Mouse (Mus musculus) left cerebral cortex, postnatal 36 days (tissue): ENCODE results near the gene Fam186a. TPM values are rescaled to one million over a fixed set of nuclear protein-coding genes. Genes with fewer than 3 reads are reported as not detected.
A peak's percentile ranks its signal among the peaks of the same experiment; 100 is the strongest.
"Not testable (repeated sequence)": the region's sequence is repeated elsewhere in the genome, so short reads cannot be mapped to it uniquely, and the experiment has no call there.

Experiments
- DNase-seq, 2 experiments: peaks; one replicate each; pipeline ENCODE4 v3.0.0; 2021 to 2022; ENCODE audit warnings: low spot score in 2 of 2, mixed read lengths in 1 of 2
- intact Hi-C: fragments of 180-260 bp; cut with DNase I; formaldehyde crosslinking; loops from one replicate; pipeline ENCODE4 v1.15.1; 2025
- total RNA-seq, 2 experiments: library from RNA; stranded (reverse); gene quantifications; 2 replicates each; pipeline ENCODE4 v1.2.3; 2021

Fam186a gene
- total RNA-seq, 2 experiments from 2014 or later, result 0.05 TPM; not detected in 1

DNA sequence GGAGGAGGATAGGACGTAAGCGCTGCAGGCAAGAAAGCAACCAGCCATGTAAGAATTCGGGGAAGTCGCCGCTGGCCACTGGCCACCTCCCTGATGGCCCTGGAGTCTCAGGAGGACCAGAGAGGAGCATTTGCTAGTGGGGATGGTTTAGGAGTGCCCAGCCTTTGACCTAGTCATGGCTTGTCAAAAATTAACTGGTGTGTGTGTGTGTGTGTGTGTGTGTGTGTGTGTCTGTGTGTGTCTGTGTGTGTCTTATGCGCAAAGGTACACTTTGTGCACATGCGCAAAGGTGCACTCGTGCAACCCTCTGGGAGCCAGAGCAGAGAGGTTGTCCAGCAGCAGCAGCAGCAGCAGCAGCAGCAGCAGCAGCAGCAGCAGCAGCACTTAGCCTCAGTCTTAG is 29.0 kb downstream of the Fam186a start:
- intact Hi-C loops, result no loop called here
- DNase-seq, result no peak

DNA sequence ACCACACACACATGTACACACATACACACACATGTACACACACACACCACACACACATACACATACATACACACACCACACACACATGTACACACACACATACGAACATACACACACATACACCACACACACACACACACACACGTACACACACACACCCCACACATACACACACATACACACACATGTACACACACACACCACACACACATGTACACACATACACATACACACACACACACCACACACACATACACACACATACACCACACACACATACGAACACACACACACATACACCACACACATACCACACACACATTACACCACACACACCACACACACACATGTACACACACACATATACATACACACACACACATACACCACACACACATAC is 30.2 kb downstream of the Fam186a start:
- DNase-seq, result no peak
- intact Hi-C loops, result no loop called here

DNA sequence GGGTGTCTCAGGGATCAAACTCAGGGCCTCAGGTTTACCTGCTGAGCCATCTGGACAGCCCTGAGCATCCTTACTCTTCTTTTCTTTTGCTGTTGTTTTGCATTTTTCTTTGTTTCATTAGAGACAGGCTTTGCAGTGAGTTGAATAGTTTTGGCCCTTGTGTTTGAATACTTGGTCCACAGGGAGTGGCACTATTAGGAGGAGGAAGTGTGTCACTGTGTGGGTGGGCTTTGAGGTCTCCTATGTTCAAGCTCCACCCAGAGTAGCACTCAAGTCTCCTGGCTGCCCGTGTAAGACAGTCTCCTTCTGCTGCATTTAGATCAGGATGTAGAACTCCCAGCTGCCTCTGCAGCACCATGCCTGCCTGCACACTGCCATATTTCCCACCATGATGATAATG is 32.4 kb downstream of the Fam186a start:
- no peak for DNase-seq
- intact Hi-C loops, result no loop called here

DNA sequence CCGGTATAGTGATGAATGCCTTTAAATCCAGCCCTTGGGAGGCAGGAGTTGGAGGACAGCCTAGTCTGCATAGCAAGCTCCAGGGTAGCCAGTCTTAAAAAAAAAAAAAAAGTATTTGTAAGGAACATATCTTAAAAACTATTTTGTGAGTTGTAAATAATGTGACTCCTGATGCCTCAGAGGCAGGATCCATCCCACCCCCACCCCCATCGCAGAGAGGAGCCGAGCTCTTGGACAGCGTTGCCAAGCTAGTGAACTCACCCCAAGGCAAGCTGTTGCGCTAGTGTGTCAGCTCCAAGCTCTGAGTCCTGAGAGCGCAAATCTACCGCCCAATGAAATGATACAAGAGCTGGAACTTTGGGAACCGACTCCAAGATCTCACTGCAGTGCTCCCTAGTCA is 35.6 kb downstream of the Fam186a start:
- no peak for DNase-seq
- intact Hi-C loops, result no loop called here

DNA sequence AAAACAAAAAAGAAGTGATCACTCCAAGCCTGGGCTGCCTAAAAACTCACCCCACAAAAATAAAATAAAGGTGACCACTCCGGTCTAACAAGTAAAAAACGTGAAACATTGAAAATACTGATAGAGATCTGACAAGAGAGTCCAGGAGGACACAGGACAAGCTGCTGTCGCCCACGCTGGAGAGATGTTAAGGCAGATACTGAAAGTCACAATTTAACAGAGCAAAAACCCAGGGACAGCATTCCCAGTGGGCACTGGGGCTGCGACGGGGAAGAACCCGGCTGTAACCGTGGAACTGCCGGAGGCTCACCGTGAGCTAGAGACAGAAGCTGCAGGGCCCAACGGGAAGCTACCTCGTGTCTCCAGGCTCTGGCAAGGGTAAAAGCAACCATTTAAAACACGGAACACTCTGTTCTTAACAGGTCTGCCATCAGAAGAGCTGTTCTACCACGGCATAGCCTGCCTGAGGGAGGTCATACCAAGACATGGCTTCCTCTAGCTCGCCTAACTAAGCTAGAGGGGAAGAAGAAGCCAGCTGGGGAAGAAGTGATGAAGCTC is 47.2 kb downstream of the Fam186a start:
- no peak for DNase-seq
- intact Hi-C loops, result no loop called here

DNA sequence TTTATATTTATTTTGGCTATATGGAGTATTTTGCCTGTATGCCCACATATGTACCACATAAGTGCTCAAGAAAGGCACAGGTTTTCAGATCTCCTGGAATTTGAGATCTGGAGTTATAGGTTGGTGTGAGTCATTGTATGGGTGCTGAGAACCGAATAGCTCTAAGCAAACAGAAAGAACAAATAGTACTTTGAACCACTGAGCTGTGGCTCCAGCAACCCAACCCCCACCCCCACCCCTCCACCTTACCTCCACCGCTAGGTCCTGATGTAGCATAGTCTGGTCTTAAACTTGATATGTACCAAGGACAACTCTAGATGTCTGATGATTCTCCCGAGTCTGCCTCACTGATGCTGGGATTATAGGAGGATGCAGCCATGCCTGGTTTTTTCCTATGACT is 49.6 kb downstream of the Fam186a start:
- DNase-seq, result no peak
- intact Hi-C loops, result no loop called here

DNA sequence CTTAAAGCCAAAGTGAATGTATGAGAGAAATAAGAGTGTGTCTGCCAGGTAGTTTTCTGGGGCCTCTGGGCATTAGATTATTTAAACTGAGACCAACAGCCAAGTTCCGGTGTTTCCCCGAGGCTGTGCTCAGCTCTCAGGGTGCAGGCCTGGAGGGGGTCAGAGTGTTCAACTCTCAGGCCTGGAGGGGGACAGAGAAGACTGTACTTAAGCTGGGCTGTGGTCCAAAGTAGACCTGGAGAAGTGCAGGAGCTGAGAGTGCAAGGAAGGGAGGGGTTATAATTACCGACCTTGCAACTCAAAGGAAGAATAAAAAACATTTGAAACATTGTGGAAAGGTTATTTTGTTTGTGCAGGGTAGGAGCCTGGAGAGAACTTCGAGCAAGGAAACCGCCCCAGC is 52.2 kb downstream of the Fam186a start:
- intact Hi-C loops, result loop anchor here (5.0 kb wide), 1 partner anchor 317 kb away; no protein-coding TSS in a partner anchor
- no peak for DNase-seq

DNA sequence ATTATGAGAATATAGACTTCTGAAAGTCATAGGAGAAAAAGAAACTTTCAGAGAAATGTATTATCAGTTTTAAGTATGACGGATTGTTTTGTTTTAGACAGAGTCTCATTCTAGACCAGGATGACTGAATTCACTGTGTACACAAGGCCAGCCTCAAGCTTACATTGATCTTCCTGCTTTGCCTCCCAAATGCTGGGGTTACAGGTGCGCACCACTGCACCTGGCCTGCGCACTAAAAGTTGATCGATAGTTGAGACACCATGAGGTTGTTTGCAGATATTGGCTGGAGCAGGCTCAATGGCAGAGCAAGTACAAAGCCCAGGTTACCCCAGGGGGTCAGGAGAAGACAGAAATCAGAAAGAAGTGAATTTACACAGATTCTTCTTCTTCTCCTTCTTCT is 55.1 kb downstream of the Fam186a start:
- DNase-seq, result no peak
- intact Hi-C loops, result loop anchor here (5.0 kb wide), 1 partner anchor 314 kb away; no protein-coding TSS in a partner anchor

DNA sequence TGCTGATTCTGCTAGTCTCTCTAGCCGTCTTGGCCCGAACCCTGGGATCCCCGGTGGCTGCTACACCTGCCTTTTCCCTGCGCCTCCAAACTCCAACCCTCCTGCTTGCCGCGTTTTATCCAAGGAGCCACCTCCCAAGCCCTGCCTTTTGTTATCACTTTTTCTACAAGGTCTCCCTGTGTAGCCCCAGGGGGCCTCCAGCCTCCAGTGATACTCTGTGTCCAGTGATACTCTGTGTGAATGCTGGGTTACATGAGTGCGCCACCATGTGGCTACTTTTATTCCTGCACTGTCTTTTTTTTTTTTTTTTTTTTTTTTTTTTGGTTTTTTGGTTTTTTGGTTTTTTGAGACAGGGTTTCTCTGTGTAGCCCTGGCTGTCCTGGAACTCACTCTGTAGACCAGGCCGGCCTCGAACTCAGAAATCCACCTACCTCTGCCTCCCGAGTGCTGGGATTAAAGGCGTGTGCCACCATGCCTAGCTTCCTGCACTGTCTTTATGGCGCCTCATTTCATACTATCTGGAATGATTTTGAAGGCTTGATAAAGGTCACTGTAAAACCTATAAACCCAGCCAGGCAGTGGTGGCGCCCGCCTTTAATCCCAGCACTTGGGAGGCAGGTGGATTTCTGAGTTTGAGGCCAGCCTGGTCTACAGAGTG is 57.4 kb downstream of the Fam186a start:
- not testable (repeated sequence) for DNase-seq

DNA sequence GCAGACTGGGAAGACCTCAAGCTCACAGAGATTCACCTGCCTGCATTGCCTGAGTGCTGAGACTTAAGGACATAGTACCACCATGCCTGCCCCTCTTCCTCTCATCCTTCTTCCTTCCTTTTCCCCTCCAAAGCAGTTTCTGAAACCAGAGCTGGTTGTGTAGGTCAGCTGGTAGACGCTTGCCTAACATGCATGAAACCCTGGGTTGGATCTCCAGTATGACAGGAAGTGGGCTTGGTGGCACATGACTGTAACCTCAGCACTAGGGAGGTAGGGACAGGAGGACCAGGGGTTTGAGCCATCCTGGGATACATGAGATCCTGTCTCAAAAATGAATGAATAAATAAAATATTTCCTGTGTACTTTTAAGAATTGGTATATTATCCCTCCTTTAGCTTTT is 59.3 kb downstream of the Fam186a start:
- intact Hi-C loops, result loop anchor here (10.0 kb wide), 2 partner anchors 123 to 413 kb away; no protein-coding TSS in a partner anchor
- DNase-seq, result no peak

More for the DNA sequence above, 57.4 kb downstream of the Fam186a start:
- intact Hi-C loops, result loop anchor here (10.0 kb wide), 2 partner anchors 125 to 415 kb away; no protein-coding TSS in a partner anchor

DNA sequence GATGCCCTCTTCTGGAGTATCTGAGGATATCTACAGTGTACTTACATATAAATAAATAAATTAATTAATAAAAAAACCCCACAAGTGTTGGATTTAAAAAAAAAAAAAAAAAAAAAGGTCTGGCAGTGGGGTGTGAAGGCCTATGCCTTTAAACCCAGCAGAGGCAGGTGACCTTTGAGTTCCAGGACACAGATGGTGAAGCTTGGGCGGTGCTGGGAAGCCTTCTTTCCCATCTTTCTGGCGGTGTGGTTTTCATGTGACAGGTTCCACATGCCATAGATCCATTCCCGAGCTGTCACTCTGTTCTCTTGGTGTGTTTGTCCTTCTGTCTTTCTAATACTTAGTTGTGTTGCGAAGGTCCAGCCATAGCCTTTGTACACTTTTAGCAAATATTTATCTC is 59.8 kb downstream of the Fam186a start:
- intact Hi-C loops, result loop anchor here (10.0 kb wide), 2 partner anchors 122 to 412 kb away; no protein-coding TSS in a partner anchor
- no peak for DNase-seq

DNA sequence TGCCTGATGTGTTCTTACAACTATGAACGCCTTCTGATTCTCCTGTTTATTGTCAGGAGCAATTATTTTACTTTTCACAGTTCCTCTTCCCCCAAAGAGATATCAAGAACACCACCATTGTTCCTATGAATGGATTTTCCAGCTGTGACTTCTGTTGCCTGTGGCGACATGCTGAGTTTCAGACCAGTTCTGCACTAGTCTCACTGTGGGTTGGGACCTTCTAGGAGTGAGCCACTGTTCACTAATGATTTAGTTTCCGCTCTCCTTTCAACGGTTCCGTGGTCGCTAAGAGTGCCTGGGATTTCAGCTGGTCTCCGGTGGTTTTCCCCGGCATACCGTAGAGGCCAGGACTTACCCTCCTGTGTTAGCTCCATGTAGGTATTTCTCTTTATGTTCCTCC is 62.0 kb downstream of the Fam186a start:
- no peak for DNase-seq
- intact Hi-C loops, result loop anchor here (5.0 to 10.0 kb wide), 4 partner anchors 68 to 410 kb away; partner anchors contain the start of gene Cox14

DNA sequence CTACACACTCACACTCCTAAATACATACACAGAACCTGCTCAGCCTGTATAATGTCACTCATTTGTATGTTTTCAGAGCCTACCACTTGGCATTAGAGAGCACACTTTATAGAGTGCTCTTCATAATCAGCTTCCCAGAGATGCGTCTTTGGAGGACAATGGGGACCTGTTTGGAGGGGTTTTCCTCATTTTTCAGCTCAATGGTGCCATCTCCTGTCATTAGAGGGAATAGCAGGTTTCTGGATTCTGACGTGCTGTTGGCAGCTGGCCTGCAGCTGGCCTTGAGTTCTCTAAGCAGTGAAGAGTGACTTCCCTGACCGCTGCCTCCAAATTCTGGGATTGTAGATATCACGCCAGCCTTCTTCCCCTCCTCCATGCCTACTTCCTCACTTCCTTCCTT is 62.5 kb downstream of the Fam186a start:
- intact Hi-C loops, result loop anchor here (5.0 to 10.0 kb wide), 4 partner anchors 67 to 410 kb away; partner anchors contain the start of gene Cox14
- peak; percentile 7 to 34 for DNase-seq

DNA sequence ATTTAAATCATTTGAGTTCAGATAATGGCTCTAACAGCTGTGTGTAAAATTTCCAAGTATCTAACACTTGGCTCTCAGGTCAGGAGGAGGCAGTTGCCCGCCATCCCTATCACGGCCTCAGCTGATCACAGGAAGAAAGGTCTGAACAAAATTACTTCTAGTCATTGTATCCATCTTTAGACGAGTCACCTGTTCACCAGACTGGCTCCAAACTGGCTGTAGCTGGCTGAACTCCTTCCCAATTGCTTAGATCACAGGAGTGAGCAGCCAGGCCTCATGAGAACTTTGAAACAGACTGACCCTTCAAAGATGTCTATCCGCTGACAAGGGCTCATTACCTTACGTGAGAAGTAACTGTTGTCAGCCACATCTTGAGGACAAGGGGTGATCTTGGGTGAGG is 63.6 kb downstream of the Fam186a start:
- intact Hi-C loops, result loop anchor here (5.0 to 10.0 kb wide), 4 partner anchors 66 to 408 kb away; partner anchors contain the start of gene Cox14
- DNase-seq, result no peak

DNA sequence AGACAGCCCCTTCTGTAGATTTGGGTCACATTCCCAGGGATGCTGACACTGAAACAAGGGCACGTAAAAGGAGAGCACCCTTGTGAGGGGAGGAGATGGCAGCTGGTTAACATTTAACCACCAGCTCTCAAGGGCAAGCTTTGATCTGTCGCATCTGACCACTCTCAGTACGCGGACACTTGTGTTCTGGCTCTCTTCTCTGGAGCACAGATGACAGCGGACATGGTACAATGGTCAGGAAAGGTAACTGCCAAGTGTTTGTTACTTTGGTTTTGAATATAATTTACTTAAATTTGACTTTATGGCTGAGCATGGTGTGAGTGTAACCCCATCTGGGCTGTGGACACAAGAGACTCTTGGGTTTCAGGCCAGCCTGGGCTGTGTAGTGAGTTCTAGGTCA is 64.1 kb downstream of the Fam186a start:
- DNase-seq, result no peak
- intact Hi-C loops, result loop anchor here (5.0 to 10.0 kb wide), 4 partner anchors 65 to 408 kb away; partner anchors contain the start of gene Cox14

DNA sequence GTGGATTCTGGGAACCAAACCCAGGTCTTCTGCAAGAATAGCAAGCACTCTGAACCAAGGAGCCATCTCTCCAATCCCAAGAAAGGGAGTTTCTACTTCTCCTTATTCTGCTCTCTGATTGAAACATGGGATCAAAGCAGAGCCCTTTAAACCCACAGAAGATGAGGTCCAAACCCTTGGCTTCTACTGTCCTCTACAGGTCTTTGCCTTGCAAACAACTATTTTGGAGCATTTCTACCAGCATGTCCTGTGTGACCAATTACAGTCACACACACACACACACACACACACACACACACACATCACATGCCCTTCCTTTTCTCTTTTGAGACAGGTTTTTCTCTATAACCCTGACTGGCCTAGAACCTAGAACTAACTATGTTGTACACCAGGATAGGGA is 70.2 kb downstream of the Fam186a start:
- DNase-seq, result no peak
- intact Hi-C loops, result no loop called here

DNA sequence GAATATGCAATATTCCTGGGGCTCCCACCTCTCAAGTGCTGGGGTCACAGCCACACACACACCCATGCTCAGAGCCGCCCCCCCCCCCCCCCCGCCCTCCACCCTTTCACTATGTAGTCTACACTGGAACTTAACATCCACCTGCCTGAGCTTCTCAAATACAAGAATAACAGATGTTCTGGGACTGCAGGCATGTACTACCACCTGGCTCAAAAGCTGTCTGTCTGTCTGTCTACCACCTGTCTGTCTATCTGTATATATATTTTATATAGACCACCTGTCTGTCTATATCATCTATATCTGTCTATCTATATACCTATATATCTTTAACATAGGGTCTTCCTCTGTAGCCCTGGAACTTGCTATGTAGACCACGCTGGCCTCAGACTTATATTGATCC is 75.5 kb downstream of the Fam186a start:
- intact Hi-C loops, result no loop called here
- no peak for DNase-seq

DNA sequence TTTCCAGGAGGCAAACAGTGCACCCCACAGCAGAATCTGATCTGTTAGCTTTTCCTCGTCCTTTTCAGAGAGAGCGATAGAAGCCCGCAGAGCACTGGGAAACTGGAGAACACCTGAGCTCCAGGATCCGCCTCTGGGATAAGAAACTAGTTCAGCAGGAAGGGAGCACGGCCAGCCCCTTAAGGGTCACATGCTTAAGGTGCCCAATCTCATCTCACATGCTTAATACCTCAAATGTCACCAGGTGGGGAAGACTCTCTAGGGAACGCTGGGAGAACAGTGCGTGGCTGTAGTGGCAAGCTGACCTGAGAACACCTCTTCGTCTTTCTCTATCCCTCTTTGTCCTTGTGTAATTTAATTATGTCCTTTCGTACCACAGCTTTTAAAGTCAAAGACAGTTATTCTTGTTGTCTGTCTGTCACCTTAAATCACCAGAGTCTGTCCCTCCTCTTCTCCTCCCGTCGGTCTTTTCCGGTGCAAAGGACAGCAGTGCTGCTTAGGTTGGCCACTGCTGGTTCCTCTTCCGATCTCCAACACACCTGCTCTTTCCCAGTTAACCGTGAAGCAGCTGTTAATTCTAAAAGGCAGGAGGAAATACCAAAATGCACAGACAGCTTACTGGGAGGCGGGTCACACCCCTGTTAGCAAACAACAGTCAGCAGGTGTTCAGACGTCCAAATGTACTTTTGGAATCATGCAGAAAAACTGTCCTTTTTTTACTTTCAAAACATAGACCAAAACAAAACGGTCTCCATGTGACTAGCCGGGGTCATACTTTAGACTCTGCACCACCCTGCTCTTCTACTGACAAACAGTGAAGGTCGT is 76.2 kb downstream of the Fam186a start:
- intact Hi-C loops, result no loop called here
- DNase-seq, result no peak

DNA sequence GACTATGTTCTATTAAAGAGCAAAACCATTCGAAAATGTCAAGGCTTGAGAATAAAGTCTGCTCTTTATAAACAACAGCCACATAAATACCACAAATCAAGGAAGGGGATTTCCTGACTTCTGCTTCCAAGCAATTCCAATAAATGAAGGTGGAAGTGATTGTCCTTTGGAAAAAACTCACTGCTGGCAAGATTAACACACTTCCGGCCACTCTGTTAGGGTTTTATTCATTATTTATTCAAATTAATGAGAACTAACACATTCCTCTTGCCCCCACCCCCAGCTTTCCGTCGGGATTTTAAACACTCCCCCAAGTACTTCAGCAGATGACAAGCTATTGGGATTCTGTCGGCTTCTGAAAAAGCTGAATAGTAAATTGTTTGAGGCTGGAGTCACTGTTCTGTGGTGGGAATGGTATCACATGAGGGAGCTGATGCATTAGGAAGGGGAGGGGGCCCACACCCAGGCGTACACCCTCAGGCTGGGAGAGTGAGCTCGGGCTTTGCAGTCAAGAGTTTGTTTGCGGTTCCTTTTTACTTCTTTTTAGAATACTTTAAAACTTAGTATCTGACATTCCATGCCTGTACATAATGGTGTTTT is 77.5 kb downstream of the Fam186a start:
- intact Hi-C loops, result no loop called here
- no peak for DNase-seq

DNA sequence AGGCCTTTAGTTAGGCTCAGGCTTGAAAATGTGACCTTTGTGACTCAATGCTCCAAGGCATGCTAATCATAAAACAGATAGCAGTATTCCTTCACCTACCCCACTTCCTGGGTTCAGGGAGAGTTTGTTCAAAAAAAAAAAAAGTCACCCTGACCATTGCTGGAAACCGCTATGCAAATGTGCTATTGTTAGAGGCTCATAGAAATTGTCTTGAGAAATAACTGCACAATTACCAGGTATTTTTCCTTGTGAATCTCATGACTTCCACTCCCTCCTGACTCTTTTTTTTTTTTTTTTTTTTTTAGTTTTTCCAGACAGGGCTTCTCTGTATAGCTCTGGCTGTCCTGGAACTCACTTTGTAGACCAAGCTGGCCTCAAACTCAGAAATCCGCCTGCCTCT is 79.7 kb downstream of the Fam186a start:
- DNase-seq, intact Hi-C loops: not testable (repeated sequence)
